Mouse (Mus musculus) cerebral cortex, adult 2 months (tissue): ENCODE results near the gene Ghitm.

Source experiments
- WGBS: fragments of 180-500 bp; shearing (Covaris S2); methylation state at CpG from one replicate; pipeline ENCODE4 v1.1.7; 2018; 5-methylcytosine and 5-hydroxymethylcytosine counted together

Gene Ghitm

DNA sequence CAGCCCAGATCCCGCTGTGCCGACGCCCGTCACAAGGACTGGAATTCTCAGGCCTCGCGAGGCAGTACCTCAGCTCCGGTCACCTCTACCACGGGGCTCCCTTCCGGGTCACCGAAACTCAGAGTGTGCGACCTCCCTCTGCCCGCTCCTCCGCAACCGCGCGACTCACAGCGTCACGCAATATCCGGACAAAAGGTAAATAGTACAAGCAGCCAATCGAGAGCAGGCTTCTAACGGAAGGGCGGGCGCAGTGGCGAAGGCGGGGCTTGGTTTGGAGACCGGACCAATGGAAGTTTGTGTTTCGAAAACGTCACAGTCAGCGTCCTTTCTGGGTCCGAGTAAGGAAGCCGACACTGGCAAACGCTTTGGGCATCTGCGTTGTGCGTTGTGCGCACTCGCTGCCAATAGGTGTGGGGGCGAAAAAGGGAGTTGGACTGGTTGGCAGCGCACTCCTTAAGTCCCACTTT lies at the start of gene Ghitm:
TSS of gene Ghitm (minus strand) at position 146 of the 467 bp plus-strand sequence.
- WGBS = under 1% methylated on average over 38 of the region's 38 CpGs

GRCm38 (mm10) chr14:37184871-37185270 lies 49.8 kb upstream of the Ghitm start:
- 86% methylated on average over 2 of the region's 2 CpGs for WGBS

GRCm38 (mm10) chr14:37174484-37174883 lies 39.4 kb upstream of the Ghitm start:
- WGBS = 75% methylated on average over 3 of the region's 3 CpGs

DNA sequence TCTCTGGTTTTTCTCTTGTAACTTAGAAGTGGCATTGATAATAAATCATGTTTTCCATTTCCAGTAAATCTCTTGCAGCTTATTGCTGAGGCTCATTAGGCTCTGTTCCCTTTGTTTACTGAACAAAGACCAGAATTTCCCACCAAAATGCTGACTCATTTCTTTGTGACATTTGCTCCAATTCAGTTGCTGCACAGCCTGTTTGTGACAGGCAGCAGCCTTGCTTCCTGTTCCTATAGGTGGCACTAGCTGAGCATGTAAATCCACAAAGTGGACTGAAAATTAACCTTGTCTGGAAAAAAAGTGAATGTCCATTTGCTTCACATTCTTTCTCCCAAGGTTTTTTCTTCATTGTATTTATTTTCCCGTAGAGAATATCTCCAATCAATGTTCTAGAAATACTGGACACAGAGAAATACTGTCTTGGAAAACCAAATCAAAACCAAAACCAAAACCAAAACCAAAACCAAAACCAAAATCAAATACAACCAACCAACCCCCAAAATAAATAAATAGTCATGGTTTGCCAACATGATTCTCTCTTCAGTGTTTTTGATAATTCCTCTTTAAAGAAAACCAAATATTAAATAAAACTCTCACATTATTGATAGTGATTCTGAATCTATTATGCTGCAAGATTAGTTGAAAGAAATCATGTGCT lies 30.3 kb upstream of the Ghitm start:
- WGBS = 42% methylated on average over 1 of the region's 1 CpGs

- 77% methylated on average over 4 of the region's 4 CpGs for WGBS
These were observed 29.4 kb upstream of the Ghitm start for GRCm38 (mm10) chr14:37164392-37165032.

DNA sequence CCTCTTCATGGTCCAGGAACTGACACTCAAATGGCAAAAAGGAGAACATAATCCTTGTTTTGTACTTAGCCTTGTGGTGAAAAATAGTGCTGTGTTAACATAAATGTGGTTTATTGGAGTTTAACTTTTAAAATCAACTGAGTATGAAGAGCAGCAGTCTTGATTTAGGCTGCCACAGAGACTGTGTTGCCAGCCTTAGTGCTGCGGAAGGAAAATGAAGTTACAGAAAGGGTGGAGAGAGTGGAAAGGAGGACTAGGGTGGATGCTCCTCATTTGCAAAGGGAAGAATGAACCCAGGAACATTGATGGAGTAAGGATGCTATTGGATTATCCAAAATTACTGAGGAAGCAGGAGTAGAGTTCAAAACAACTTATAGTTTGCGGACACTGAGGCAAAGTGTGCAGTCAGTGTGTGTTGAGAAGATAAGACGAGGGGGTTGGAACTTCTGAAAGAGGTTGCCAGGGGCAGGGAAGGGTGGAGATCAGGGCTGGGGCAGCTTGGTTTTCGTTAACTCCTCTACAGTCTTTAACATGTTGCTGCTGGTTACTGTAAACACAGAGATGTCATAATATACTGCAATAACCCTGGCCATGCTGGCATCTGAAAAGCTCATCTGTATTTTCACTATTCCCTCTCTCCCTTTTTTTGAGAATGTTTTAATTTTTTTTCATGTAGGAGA lies 28.3 kb upstream of the Ghitm start:
- 89% methylated on average over 4 of the region's 4 CpGs for whole genome bisulfite sequencing

DNA sequence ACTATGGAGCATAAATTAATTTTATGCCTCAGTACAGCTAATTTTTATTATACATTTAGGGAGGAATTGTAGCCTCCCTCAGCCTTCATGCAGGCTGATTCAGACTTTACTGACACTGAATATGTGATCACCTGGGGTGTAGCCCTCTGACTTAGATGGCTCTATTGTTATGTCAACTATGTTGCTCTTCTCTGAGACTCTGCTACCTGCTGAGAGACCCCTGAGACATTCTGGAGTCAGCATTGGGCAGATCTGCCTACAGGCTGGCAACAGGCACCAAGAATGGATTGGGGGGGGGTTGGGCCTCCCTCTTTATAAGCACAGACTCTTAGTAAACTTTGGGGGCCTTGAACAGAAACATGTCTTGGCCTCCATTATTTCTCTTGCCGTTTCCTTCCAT lies 19.3 kb upstream of the Ghitm start:
- WGBS = 88% methylated on average over 1 of the region's 1 CpGs

- 68% methylated on average over 8 of the region's 8 CpGs for WGBS
These were observed 4.1 kb upstream of the Ghitm start for GRCm38 (mm10) chr14:37139051-37139710.

DNA sequence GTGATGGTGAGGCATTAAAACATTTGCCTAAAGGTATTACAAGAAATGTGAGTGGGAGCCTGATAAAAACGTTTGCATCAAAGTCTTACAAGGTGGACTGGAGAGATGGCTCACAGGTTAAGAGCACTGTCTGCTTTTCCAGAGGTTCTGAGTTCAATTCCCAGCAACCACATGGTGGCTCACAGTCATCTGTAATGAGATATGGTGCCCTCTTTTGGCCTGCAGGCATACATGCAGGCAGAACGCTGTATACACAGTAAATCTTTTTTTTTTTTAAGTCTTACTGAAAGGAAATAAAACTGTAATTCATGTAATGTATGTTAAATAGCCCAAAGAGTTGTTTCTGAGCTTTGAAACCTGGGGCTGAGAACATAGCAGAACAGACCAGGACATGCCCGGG lies 2.5 kb upstream of the Ghitm start:
- 91% methylated on average over 3 of the region's 3 CpGs for WGBS

GRCm38 (mm10) chr14:37136110-37136509 lies 1.0 kb upstream of the Ghitm start:
- 68% methylated on average over 4 of the region's 4 CpGs for WGBS

- under 1% methylated on average over 10 of the region's 10 CpGs for WGBS
These were observed 599 bp upstream of the Ghitm start for GRCm38 (mm10) chr14:37135671-37136070.

GRCm38 (mm10) chr14:37134304-37135126 lies 557 bp downstream of the Ghitm start:
- WGBS = 2% methylated on average over 40 of the region's 40 CpGs

DNA sequence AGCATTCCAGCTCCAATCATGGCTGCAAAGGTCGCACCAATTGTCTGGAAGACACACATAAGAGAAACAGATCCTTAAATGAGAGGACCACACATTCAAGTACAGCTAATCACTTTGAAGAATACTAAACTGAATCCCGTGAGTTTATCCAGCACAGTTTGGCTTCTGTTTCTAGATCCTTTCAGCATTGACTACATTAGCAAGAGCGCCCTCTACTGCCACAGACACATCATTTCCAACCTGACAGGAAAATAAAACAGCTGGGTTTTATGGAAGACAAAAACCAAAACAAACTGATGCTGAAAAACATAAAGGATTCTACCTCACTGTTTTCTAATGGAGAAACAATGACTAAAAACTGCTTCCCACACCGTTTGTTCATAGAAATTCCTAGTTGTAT lies 7.4 kb downstream of the Ghitm start:
- WGBS = 31% methylated on average over 4 of the region's 4 CpGs

DNA sequence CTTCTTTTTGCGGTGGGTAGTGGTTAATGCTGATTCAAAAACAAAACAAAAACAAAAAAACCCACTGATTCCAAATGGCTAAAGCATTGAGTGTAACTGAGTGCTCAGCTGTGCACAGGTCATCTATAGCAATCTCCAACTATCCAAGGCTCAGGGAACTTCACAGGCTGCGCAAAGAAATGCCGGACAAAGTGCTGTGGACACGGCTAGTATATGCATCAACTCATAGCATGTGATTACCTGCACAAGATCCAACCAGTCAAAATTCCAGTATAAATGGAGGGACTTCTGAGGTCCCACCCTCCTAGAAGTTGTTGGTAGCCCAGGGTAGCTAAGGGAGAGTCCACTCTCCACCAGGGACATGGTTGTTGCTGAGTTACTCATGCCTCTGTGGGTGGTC lies 15.8 kb downstream of the Ghitm start:
- WGBS = 96% methylated on average over 4 of the region's 4 CpGs

DNA sequence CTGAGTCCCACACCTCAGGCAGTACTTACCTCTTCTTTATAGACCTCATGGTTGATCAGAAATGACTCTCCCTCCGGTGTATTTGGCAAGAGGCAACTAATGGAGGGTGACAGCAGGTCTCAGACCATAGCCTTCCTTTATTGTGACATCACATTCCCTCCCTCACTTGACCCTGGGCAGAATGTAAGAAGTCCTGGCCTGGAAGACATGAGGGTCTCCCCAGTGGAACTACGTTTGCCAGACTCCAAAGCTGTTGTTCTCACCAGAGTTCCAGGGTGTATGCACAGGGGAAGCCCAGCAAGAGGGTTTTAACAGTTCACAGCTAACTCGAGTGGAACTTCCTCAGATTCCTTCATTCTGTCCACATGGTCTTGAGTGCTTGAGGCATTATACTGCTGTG lies 21.1 kb downstream of the Ghitm start, which contains the start of gene 2610528A11Rik:
TSS of gene 2610528A11Rik (minus strand) at position 101 of the 400 bp plus-strand sequence.
- 73% methylated on average over 3 of the region's 3 CpGs for WGBS

DNA sequence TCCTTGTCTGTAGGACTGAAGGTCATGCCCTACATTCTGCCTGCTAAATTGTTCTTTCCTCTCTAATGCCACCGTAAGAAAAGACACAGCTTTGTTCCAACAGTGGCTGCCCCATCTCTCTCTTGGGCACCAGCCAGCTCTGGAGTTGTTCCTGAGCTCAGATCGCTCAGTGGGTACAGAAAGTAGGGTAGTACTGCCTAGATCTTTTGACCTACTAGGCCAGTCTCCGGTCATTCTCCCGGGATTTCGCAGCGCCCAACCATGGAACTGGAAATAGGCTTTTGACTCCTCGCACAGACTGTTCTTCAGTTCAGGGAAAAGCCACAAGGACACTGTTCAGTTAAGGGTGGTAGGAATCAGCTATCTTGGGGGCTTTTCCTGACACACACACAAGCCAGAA lies 22.1 kb downstream of the Ghitm start:
- WGBS = 74% methylated on average over 7 of the region's 7 CpGs

- WGBS = 91% methylated on average over 2 of the region's 2 CpGs
These were observed 24.6 kb downstream of the Ghitm start for GRCm38 (mm10) chr14:37110456-37110855.

DNA sequence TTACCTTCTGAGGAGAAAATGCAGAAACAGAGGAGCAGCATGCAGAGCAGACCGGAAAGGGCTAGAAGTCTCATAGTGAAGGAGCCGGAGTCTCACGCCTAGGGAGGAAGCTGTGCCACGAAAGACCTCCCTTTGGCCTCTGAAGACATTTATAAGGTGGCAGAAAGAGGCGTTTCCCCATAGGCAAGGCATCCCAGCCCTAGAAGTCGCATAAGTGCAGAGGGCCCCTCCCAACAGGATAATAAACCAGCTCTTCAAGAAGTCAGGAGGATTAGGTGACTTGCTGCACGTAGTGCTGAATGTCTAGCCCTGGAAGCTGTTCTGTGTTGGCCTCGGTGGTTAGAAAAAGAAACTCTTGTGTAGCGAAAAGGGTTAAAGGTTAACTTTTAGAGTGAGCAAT lies 25.1 kb downstream of the Ghitm start:
- 84% methylated on average over 9 of the region's 9 CpGs for WGBS

DNA sequence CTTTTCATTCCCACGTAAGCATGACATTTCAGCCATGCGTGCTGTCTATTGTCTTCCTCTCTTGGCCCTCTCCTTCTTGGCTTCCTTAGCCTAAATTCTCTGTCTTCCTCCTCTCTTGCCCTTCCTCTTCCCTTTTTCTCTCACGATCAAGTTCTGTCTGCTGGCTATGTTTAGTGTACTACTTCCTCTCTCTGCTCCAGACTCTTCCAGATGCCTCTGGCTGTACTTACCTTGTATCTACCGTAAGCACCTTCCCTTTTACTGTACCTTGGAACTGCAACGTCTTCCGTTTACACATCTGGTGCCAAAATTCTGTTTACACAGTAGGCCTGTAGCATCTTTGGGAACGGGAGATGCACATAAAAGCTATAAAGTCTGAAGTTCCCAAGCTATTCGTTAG lies 25.6 kb downstream of the Ghitm start:
- 76% methylated on average over 8 of the region's 8 CpGs for WGBS

- 28% methylated on average over 7 of the region's 7 CpGs for WGBS
These were observed 29.2 kb downstream of the Ghitm start for GRCm38 (mm10) chr14:37105846-37106245.

DNA sequence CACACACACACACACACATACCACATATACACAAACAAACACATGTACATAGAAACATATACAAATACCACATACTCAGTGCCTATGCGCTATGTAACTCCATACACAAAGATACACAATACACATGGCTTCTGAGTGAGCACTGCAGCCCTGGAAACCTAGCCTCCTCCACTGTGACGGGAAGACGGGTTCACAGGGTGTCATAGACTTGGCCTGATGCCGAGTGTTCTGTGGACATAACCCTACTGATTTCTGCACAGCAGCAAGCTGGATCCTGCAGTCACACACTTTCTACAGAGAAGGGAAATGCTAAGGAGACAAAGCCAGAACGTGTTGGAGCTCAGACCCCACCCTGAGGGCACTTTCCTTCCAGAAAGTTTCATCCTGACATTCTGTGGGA lies 30.3 kb downstream of the Ghitm start:
- 49% methylated on average over 5 of the region's 5 CpGs for WGBS
